Mouse (Mus musculus) neural tube, embryonic 15.5 days (tissue): ENCODE measurements around the gene Prkra. TPM values are rescaled to one million over a fixed set of nuclear protein-coding genes. Genes with fewer than 3 reads are reported as not detected.
A peak's percentile ranks its signal among the peaks of the same experiment; 100 is the strongest.
"Not testable (repeated sequence)": the region's sequence is repeated elsewhere in the genome, so short reads cannot be mapped to it uniquely, and the experiment has no call there.

Experiments
- ATAC-seq: fragments of 200-750 bp; cut with Nextera tagmentation; 2 replicates; pipeline ENCODE4 v1.8.0; 2017; ENCODE audit warnings: mild to moderate bottlenecking, moderate TSS enrichment, moderate library complexity; ENCODE audit not compliant: low FRiP score
- H3K27ac ChIP-seq: fragments of 300-500 bp; sonication (generic); replicated peaks from 2 replicates; pipeline ENCODE4 v1.5.1; 2015; ENCODE audit warnings: mild to moderate bottlenecking, inconsistent platforms
- H3K27me3 ChIP-seq: fragments of 300-500 bp; sonication (generic); replicated peaks from 2 replicates; pipeline ENCODE4 v1.6.1; 2015; ENCODE audit warnings: inconsistent platforms
- H3K36me3 ChIP-seq: fragments of 300-500 bp; sonication (generic); 2 replicates; pipeline ENCODE4 v1.6.1; 2015; ENCODE audit warnings: inconsistent platforms
- H3K4me1 ChIP-seq: fragments of 300-500 bp; sonication (generic); 2 replicates; pipeline ENCODE4 v1.6.1; 2015; ENCODE audit warnings: inconsistent platforms
- H3K4me2 ChIP-seq: fragments of 300-500 bp; sonication (generic); 2 replicates; pipeline ENCODE4 v1.6.1; 2015; ENCODE audit warnings: inconsistent platforms, mild to moderate bottlenecking, moderate library complexity
- H3K4me3 ChIP-seq: fragments of 300-500 bp; sonication (generic); replicated peaks from 2 replicates; pipeline ENCODE4 v1.5.1; 2015; ENCODE audit warnings: mild to moderate bottlenecking, inconsistent platforms
- H3K9ac ChIP-seq: fragments of 300-500 bp; sonication (generic); replicated peaks from 2 replicates; pipeline ENCODE4 v1.6.1; 2015; ENCODE audit warnings: mild to moderate bottlenecking, inconsistent platforms
- H3K9me3 ChIP-seq: fragments of 300-500 bp; sonication (generic); replicated peaks from 2 replicates; pipeline ENCODE4 v1.6.1; 2016; ENCODE audit warnings: inconsistent platforms
- WGBS: fragments of 180-500 bp; shearing (Covaris S2); methylation state at CpG from one replicate; pipeline ENCODE4 v1.1.7; 2015; ENCODE audit warnings: mixed read lengths; 5-methylcytosine and 5-hydroxymethylcytosine counted together
- polyA plus RNA-seq: library from polyadenylated mRNA; unstranded; fragments of >200 nt; fragmentation: Nextera tagmentation; extraction: Ambion mirVana; gene quantifications from 2 replicates; pipeline ENCODE4 v1.2.1, GENCODE M21; 2015

Prkra gene
- polyA plus RNA-seq, 1 experiment from 2014 or later: 98.9 TPM

DNA sequence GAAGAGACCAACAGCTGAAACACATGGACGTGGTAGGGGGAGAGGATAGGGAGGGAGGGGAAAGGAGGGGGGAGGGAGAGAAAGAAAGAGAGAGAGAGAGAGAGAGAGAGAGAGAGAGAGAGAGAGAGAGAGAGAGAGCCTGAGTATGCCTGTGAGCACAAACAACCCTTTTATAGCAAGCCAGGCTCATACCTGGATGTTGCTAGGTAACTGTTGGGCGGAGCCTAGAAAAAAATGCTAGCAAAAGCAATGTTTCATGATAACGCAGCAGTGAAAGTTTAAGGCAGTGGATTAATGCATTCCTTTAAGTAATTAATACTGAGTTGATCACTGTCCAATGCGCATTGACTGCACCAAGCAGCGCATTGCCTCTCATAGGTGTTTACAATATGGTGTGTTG lies 6.8 kb upstream of the Prkra start:
- H3K4me1 ChIP-seq: no peaks in the 10 kb centered on the region
- H3K27me3 ChIP-seq: no peaks in the 10 kb centered on the region
- H3K27ac ChIP-seq: no peak overlapping the region
- no peak overlapping the region for H3K9ac ChIP-seq
- H3K4me3 ChIP-seq: no peak overlapping the region
- no peak overlapping the region for H3K4me2 ChIP-seq
- ATAC-seq: no peak
- H3K36me3 ChIP-seq: no peaks in the 10 kb centered on the region
- no peaks in the 10 kb centered on the region for H3K9me3 ChIP-seq
- WGBS: 75% methylated on average over 5 of the region's 5 CpGs

DNA sequence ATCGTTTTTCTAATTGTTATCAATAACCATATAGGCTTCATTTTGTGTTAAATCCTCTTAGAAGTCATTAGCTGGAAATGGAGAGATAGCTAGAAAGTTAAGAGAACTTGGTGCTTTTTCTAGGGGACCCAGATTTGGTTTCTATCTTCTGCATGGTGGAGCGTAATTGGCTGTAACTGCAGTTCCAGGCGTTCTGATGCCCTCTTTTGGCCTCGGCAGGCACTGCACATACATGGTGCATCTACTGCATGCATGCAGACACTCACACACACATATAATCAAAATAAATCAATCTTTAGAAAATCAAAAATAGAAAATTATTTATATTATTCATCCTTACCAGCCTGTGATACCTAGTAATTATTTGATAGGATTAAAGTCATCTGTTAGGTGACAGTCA lies 5.3 kb upstream of the Prkra start:
- ATAC-seq: no peak
- Histone ChIP-seq H3K9ac (no peak overlapping the region), H3K36me3 (no peaks in the 10 kb centered on the region), H3K4me3 (no peak overlapping the region), H3K4me1 (peaks cover 6% of the 10 kb centered on the region), H3K4me2 (no peak overlapping the region), H3K27ac (no peak overlapping the region), H3K9me3 (no peaks in the 10 kb centered on the region), H3K27me3 (no peaks in the 10 kb centered on the region)
- 95% methylated on average over 4 of the region's 4 CpGs for WGBS

DNA sequence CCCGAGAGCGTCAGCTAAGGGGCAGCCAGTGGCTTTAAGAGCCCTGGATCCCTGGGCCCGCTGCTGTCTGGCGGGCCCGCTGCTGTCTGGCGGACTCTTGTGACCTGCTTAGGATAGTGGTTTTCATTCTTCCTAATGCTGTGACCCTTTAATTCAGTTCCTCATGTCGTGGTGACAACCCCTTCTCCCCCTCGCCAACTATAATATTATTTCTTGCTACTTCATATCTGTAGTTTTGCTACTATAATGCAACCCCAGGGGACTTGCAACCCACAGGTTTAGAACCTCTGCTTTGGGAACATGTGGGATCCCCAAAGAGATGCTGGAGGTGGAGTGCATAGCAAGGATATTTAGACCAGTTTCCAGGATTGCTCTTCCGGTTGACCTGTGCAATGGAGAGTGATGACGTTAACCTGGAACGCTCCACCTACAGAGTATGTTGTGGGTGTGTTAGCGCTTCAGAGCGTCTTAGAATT lies 889 bp upstream of the Prkra start:
- WGBS: 31% methylated on average over 13 of the region's 13 CpGs

DNA sequence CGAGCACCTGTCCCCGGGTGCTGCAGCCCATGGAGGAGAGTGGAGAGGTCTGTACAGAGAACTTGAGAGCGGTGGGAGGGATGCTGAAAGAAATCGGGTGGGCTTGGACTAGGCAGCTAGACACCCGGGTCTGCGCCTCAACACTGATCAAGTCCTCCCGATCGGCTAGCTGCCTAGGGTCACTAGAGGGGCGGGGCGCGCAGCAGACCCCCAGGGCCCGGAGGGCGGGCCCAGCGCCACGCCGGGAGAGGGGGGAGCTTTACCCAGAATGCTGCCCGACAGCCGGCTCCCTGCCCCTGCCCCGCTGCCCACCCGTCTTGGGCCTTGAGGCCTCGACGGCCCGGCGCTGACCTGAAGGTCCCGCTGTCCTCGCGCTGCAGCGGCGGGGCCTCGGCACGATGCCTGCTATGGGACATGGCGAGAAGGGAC lies 360 bp downstream of the Prkra start:
- no peaks in the 10 kb centered on the region for H3K9me3 ChIP-seq
- peak overlapping the region; percentile 75 for H3K4me2 ChIP-seq
- peak overlapping the region; percentile 86 for H3K4me3 ChIP-seq
- no peaks in the 10 kb centered on the region for H3K27me3 ChIP-seq
- H3K9ac ChIP-seq: peak overlapping the region; percentile 85
- H3K27ac ChIP-seq: peak overlapping the region; percentile 96
- WGBS: under 1% methylated on average over 27 of the region's 32 CpGs
- peaks cover 25% of the 10 kb centered on the region for H3K4me1 ChIP-seq
- peaks cover 6% of the 10 kb centered on the region for H3K36me3 ChIP-seq
- peak; percentile 65 for ATAC-seq

More for the DNA sequence above, 889 bp upstream of the Prkra start:
- Histone ChIP-seq H3K4me1 (peaks cover 25% of the 10 kb centered on the region), H3K4me2 (peak overlapping the region; percentile 75), H3K27me3 (no peaks in the 10 kb centered on the region), H3K36me3 (no peaks in the 10 kb centered on the region), H3K4me3 (peak overlapping the region; percentile 86), H3K9me3 (no peaks in the 10 kb centered on the region), H3K9ac (peak overlapping the region; percentile 51), H3K27ac (peak overlapping the region; percentile 96)
- ATAC-seq: peak; percentile 40

DNA sequence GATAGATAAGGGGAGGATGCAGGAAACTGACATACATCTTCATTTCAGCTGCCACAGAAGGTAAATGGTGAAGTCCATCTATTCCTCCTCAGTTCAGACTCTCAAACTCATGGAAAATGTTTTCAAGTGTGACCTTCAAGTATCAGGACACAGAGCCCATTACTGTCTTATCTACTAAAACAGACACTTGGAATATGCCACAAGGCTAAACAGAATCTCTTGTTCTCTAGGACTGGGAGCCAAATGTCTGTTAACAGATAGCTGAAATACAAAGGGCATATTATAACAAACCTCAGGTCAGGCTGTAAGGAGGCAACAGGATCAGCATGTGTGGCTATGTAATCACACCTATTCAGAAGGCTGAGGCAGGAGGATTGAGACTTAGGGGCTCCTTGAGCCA lies 4.0 kb downstream of the Prkra start:
- Histone ChIP-seq H3K4me3 (no peak overlapping the region), H3K9ac (no peak overlapping the region), H3K4me2 (no peak overlapping the region), H3K27ac (no peak overlapping the region), H3K4me1 (peaks cover 23% of the 10 kb centered on the region), H3K36me3 (peaks cover 28% of the 10 kb centered on the region), H3K27me3 (no peaks in the 10 kb centered on the region), H3K9me3 (no peaks in the 10 kb centered on the region)
- ATAC-seq: no peak

DNA sequence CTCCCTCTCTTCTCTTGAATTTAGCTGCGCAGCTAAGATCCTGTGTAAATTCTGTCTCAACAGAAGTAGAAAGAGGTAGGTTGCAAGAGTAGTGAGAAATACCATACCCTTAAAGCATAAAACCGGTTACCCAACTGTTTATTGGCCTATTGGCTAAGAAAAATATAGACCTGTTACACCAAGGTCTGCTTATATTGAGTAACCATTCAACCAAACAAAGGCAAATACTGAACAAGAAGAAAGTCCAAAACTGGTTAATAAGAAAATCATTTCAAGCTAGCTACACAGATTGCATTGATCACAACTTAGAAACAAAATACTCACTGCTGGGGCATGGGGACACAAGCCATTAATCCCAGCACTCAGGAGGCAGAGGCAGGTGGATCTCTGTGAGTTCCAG lies 8.2 kb downstream of the Prkra start:
- Histone ChIP-seq H3K9me3 (no peaks in the 10 kb centered on the region), H3K4me1 (no peaks in the 10 kb centered on the region), H3K27ac (no peak overlapping the region), H3K4me2 (no peak overlapping the region), H3K9ac (no peak overlapping the region), H3K36me3 (peaks cover 60% of the 10 kb centered on the region), H3K27me3 (no peaks in the 10 kb centered on the region), H3K4me3 (no peak overlapping the region)
- no peak for ATAC-seq
- 92% methylated on average over 2 of the region's 2 CpGs for WGBS

DNA sequence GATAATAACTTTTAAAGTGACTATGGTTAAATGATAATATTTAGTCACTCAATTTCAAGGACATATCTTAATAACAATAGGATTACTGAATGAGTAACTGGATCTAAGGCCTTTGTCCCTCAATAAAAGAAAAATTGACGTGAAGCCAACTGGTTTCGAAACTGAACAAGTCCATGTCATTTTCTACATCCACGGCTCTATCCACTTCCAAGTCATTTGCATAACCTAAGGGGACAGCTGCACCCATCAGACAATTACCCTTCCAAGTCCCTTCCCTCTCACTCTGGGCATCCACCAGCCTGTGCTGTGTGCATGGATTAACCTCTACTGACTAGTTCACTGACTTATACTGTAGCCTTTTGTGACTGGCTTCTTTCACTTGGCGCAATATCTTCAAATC lies 16.2 kb downstream of the Prkra start:
- Histone ChIP-seq H3K4me3 (no peak overlapping the region), H3K27me3 (no peaks in the 10 kb centered on the region), H3K4me1 (no peaks in the 10 kb centered on the region), H3K4me2 (no peak overlapping the region), H3K27ac (no peak overlapping the region), H3K36me3 (peaks cover 86% of the 10 kb centered on the region), H3K9me3 (no peaks in the 10 kb centered on the region; the same call in 1 of the 2 replicates), H3K9ac (no peak overlapping the region)
- WGBS: 85% methylated on average over 4 of the region's 4 CpGs
- no peak for ATAC-seq

DNA sequence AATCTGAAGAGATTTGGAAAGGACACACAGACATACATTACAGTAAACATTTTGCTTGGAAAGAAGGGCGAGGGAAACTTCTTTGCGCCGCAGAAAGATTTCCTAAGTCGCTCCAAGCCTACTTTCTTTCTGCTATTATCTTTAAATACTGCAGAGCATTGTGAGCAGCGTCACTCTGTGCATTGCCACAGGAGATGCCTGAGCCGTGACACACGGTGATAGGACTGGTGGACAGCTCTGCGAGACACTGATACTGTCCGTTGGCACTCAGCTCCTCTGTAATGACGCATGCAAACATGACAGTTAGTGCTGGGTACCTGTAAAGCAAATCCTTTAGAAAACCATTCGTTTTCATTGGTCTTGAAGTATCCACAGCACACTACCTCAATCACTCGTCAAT lies 17.5 kb downstream of the Prkra start:
- Histone ChIP-seq H3K27ac (no peak overlapping the region), H3K9ac (no peak overlapping the region), H3K4me1 (no peaks in the 10 kb centered on the region), H3K9me3 (no peaks in the 10 kb centered on the region; the same call in 1 of the 2 replicates), H3K4me2 (no peak overlapping the region), H3K36me3 (peaks cover 85% of the 10 kb centered on the region), H3K4me3 (no peak overlapping the region), H3K27me3 (no peaks in the 10 kb centered on the region)
- ATAC-seq: no peak
- 94% methylated on average over 12 of the region's 12 CpGs for WGBS

DNA sequence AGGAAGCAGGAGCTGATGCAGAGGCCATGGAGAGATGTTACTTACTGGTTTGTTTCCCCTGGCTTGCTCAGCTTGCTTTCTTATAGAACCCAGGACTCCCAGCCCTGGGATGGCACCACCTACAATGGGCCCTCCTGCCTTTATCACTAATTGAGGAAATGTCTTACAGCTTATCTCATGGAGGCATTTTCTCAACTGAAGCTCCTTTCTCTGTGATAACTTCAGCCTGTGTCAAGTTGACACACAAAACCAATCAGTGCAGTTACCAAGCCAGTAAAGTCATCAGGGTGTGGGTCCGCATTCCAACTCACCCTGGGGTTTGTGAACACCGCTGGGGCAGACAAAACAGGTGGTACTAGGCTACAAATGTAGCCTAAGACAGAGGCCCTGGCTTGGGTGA lies 25.5 kb downstream of the Prkra start:
- H3K4me3 ChIP-seq, H3K4me2 ChIP-seq, H3K27ac ChIP-seq, ATAC-seq, H3K9me3 ChIP-seq, H3K27me3 ChIP-seq, H3K4me1 ChIP-seq, H3K9ac ChIP-seq: not testable (repeated sequence)
- WGBS: 98% methylated on average over 2 of the region's 2 CpGs
- peaks cover 34% of the 10 kb centered on the region for H3K36me3 ChIP-seq

DNA sequence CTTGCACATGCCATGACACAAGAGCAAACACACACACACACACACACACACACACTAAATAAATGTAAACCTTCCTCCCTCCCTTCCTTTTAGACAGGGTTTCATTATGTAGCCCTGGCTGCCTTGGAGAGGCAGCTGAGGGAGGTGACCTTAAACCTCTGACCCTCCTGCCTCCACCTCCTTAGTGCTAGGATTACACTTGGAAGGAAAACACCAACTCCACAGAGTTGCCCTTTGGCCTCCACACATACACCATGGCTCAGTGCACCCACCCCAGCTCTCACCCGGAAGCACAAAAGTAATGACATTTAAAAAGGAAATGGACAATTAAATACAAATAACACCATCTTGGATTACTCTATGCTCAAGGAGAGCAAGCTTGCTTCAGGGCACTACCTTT lies 26.1 kb downstream of the Prkra start:
- Histone ChIP-seq H3K4me3 (no peak overlapping the region), H3K9me3 (no peaks in the 10 kb centered on the region), H3K36me3 (peaks cover 28% of the 10 kb centered on the region), H3K4me1 (0 out of 2 replicates have a peak, but pooled peaks cover 2% of the 10 kb centered on the region), H3K9ac (no peak overlapping the region), H3K4me2 (no peak overlapping the region), H3K27ac (no peak overlapping the region), H3K27me3 (no peaks in the 10 kb centered on the region)
- no peak for ATAC-seq
- 69% methylated on average over 1 of the region's 1 CpGs for WGBS

DNA sequence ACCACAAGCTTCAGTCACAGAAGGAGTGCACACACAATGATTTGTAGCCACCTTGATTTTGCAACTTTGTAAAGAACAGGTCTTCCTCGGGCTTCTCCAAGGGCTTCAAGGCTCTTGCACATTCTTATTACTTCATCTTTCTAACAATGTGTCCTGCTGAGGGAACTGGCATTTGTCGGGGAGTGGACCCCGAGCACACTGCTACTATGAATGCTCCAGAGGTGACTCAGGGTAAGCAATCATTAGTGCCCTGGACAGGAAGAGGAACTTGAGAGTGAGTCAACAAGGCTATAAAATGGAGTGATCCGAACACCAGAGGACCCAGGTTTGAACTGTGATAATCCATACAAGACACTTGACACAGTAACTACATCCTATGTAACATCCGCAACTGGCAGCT lies 27.6 kb downstream of the Prkra start:
- Histone ChIP-seq H3K4me3 (no peak overlapping the region), H3K27me3 (no peaks in the 10 kb centered on the region), H3K4me2 (no peak overlapping the region), H3K27ac (no peak overlapping the region), H3K4me1 (0 out of 2 replicates have a peak, but pooled peaks cover 2% of the 10 kb centered on the region), H3K9me3 (no peaks in the 10 kb centered on the region), H3K36me3 (peaks cover 14% of the 10 kb centered on the region), H3K9ac (no peak overlapping the region)
- ATAC-seq: no peak
- WGBS: 89% methylated on average over 5 of the region's 5 CpGs

DNA sequence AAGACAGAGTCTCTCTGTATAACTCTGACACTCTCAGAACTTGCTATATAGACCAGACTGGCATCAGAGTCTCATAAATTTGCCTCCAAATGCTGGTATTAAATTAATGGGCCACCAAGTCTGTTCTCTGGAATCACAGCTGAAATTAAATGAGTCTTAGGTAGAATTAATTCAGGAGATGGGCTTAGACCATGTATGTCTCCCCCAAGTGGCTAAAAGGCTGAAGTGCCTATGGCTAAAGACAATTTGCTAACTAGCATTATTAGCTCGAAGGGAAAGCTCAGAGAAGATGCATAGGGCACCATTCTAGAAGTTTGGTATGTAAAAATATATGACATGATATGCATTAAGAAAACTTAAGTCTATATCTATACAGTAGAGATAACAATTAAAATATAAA lies 29.7 kb downstream of the Prkra start:
- 27% methylated on average over 1 of the region's 1 CpGs for WGBS

DNA sequence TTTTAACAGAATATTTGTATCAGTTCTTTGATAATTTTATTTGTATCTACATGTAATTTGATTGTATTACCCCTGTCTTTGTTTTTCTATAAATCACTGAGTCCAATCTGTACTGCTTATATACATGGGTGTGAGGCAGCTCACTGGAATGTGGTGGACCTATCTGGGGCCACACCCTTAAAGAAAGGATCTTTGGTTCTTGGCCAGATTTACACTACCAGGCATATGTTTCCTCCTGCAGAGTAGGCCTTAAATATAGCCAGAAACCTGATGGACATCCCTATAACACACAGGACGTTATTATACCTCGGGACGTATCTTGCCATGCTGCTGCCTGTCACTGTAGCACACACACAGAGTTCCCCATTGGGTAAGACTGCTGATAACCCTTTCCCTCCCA lies 35.8 kb downstream of the Prkra start:
- H3K36me3 ChIP-seq: no peaks in the 10 kb centered on the region
- ATAC-seq: no peak
- no peak overlapping the region for H3K27ac ChIP-seq
- 89% methylated on average over 3 of the region's 3 CpGs for WGBS
- H3K27me3 ChIP-seq: no peaks in the 10 kb centered on the region
- no peaks in the 10 kb centered on the region for H3K4me1 ChIP-seq
- H3K9me3 ChIP-seq: no peaks in the 10 kb centered on the region
- no peak overlapping the region for H3K4me2 ChIP-seq
- H3K4me3 ChIP-seq: no peak overlapping the region
- H3K9ac ChIP-seq: no peak overlapping the region

More for the DNA sequence above, 29.7 kb downstream of the Prkra start:
- peak; percentile 61 for ATAC-seq
- H3K4me3 ChIP-seq: no peak overlapping the region
- H3K36me3 ChIP-seq: no peaks in the 10 kb centered on the region; the same call in 1 of the 2 replicates
- H3K27ac ChIP-seq: no peak overlapping the region
- 0 out of 2 replicates have a peak, but pooled peaks cover 2% of the 10 kb centered on the region for H3K4me1 ChIP-seq
- no peak overlapping the region for H3K4me2 ChIP-seq
- no peaks in the 10 kb centered on the region for H3K27me3 ChIP-seq
- H3K9me3 ChIP-seq: no peaks in the 10 kb centered on the region
- H3K9ac ChIP-seq: no peak overlapping the region
